Mouse (Mus musculus) testis, postnatal 10 days (tissue): ENCODE data around the gene Borcs7.
"Not testable (repeated sequence)": the region's sequence is repeated elsewhere in the genome, so short reads cannot be mapped to it uniquely, and the experiment has no call there.

ENCODE experiments used
- DNase-seq: peaks from one replicate; pipeline ENCODE4 v3.0.0; 2021; ENCODE audit warnings: low spot score

Gene Borcs7

GRCm38 (mm10) chr19:46714234-46714633, 24.5 kb downstream of the Borcs7 start:
- no peak for DNase-seq

DNA sequence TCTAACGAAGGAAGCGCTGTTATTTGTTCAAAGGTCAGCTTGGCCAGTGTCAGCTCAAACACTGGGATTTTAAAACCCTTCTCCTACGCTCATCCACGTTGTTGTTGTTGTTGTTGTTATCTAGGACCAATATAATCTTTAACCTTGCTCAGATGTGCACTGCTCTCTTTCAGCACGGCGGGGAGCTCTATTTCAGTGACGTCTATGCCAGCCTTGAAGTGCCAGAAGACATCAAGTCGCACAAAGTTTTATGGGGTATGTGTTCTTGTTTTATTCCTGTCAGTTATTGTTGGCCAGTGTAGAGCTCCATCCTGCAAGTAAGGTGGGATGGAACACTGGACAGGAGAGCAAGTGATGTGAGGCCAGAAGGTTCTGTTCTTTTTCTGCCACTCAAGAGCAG, 25.3 kb downstream of the Borcs7 start:
- no peak for DNase-seq

DNA sequence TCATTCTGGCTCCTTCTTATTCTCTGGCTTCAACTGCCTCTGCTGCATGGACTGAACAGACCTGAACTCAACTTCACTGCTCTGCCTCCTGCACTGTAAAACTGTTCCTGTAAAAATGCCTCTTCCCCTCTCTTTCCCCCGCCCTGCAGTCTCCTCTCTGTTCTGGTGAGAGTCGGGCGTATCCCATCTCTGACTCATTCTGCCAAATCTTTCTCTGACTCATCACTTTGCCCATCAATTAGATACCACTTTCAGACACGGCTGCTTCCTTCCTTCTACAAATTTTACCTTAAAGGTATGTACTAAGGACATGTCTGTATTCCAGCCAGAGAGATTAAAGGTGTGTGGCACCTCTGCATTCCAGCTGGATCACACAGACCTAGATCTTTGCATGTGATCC, 28.4 kb downstream of the Borcs7 start:
- DNase-seq = no peak

GRCm38 (mm10) chr19:46724411-46724810, 34.7 kb downstream of the Borcs7 start:
- no peak for DNase-seq

GRCm38 (mm10) chr19:46726142-46726541, 36.4 kb downstream of the Borcs7 start:
- no peak for DNase-seq

GRCm38 (mm10) chr19:46727140-46727736, 37.5 kb downstream of the Borcs7 start:
- no peak for DNase-seq

GRCm38 (mm10) chr19:46727945-46728540, 38.3 kb downstream of the Borcs7 start:
- no peak for DNase-seq

GRCm38 (mm10) chr19:46728909-46729308, 39.2 kb downstream of the Borcs7 start:
- DNase-seq = no peak

DNA sequence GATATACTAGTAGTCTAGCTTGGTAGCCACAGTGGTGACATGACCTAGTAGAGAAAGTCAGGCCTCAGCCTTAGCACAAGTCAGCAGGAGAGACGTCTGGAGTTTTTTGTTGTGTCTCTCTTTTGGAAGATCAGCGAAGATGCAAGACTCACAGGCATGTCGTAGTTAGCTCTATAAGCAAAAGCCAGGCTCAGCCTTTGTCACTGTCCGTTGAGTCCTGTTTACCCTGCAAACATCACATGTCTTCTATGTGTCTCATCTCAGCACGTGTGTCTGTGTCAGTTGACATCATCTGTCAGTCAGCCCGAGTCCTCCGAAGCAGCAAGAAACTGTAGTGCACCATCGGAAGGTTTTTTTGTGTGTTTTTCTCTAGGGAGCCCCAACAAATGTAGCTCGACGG, 41.6 kb downstream of the Borcs7 start:
- DNase-seq = no peak

GRCm38 (mm10) chr19:46732673-46733072, 43.0 kb downstream of the Borcs7 start:
- not testable (repeated sequence) for DNase-seq

DNA sequence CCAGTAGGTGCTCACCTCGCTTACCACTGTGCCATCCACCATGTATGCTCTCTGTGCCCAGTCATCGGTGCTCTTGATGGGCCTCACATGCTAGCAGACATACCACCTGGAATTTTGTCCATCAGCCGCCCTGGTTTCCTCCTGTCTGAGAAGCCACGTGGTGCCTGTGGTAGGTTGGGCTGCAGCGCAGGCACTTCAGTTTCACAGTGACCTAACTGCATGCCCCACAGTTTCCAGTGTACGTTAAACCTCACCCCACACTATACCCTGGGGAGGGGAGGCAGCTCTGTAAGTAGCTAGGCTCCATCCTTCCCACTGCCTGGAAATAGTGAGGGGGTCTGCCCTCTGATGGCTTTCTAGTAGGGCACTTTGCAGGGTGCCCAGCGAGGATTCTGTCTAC, 43.9 kb downstream of the Borcs7 start:
- no peak for DNase-seq

GRCm38 (mm10) chr19:46735241-46735640, 45.5 kb downstream of the Borcs7 start:
- no peak for DNase-seq

GRCm38 (mm10) chr19:46737106-46737505, 47.4 kb downstream of the Borcs7 start:
- DNase-seq = no peak

DNA sequence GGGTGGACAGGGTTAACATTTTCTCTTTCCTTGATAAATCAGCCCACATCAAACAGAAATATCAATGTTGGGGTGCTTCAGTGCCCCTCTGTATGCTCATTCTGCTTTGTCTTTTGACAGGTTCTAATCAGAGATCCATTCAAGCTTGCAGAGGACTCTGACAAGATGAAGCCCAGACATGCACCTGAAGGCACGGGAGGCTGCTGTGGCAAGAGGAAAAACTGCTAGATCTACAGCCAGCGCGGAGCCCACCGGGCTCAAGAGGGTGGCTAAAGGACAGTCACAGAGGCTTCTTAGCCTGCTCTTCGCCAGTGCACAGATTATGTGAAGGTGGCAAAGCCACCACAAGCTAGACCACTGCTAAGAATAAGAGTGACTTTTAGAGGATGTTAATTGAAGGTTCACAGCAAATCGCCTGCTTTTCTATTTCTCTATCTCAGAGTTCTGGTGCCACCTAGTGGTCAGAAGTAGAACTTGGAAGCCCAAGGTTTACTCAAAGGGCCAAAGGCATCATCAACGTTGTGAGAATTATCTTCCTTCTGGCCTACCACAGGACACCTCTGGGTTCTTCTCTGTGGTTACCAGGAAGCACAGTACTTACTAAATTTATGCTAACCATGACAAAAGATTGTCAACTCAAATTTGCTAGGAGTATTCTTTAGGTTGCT, 50.8 kb downstream of the Borcs7 start:
- peak; percentile 78 for DNase-seq

GRCm38 (mm10) chr19:46741574-46741973, 51.9 kb downstream of the Borcs7 start:
- DNase-seq = no peak

DNA sequence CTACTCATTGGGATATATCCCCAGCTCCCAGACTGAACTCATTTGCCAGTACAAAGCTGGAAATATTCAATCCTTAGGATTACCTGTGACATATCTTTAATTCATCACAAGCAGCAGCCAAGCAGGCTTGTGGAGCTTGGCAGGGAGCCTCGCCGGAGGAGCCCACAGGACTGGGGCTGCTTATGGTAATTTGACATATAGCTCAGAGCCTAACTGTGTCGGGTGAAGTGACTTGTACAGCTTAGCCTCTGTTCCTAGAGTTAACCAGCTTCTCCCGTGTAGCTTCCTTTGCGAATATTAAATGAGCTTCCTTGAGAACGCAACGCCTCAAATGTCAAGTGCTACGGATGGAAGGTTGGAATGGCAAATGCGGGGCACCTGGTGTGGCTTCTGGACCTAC, 55.0 kb downstream of the Borcs7 start:
- DNase-seq = no peak

- DNase-seq = no peak
Measured at GRCm38 (mm10) chr19:46747799-46748198, 58.1 kb downstream of the Borcs7 start.

DNA sequence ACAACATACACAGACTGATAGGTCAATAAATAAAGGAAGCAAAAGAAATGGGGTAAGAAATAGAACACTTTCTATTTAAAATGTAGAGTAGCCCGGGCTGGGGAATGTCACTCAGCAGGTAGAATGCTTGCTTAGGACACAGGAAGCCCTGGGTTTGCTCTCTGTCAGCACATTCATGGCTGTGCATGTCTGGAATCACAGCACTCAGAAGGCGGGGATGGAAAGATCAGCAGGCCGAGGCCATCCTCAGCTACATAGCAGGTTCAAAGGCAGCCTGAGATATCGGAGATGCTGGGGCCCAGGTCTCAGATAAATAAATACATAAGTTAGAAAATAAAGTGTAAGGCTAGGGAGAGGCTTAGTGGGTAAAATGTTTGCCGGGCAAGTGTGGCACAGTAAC, 62.5 kb downstream of the Borcs7 start:
- DNase-seq = no peak
